Mouse (Mus musculus) kidney, adult 2 months (tissue): ENCODE results near the gene Lmtk2. TPM values are rescaled to one million over a fixed set of nuclear protein-coding genes. Genes with fewer than 3 reads are reported as not detected.

Experiments used
- DNase-seq: peaks from one replicate; pipeline ENCODE4 v3.0.0; 2021
- H3K27ac ChIP-seq: fragments of 200-500 bp; 2 replicates; pipeline ENCODE4 v1.5.1; 2012; ENCODE audit warnings: low read depth, low read length, control low read depth, inconsistent platforms; ENCODE audit not compliant: insufficient read depth
- H3K27me3 ChIP-seq: fragments of 200-500 bp; replicated peaks from 2 replicates; pipeline ENCODE4 v1.6.1; 2012; ENCODE audit warnings: mild to moderate bottlenecking, moderate library complexity, low read length, inconsistent platforms; ENCODE audit not compliant: control insufficient read depth, insufficient read depth
- H3K36me3 ChIP-seq: fragments of 200-500 bp; 2 replicates; pipeline ENCODE4 v1.6.1; 2012; ENCODE audit warnings: mild to moderate bottlenecking, moderate library complexity, low read length, inconsistent platforms; ENCODE audit not compliant: control insufficient read depth, insufficient read depth
- H3K4me1 ChIP-seq: fragments of 200-500 bp; 2 replicates; pipeline ENCODE4 v1.6.1; 2011; ENCODE audit warnings: low read length; ENCODE audit not compliant: control insufficient read depth, insufficient read depth
- H3K4me3 ChIP-seq: fragments of 200-500 bp; 2 replicates; pipeline ENCODE4 v1.5.1; 2011; ENCODE audit warnings: mild to moderate bottlenecking, low read depth, low read length, control low read depth; ENCODE audit not compliant: insufficient read depth
- CTCF ChIP-seq: fragments of 200-500 bp; conservative IDR thresholded peaks from 2 replicates; pipeline ENCODE4 v1.5.1; 2011; ENCODE audit warnings: low read depth, mild to moderate bottlenecking, control low read depth, low read length, moderate library complexity, mixed read lengths; ENCODE audit not compliant: insufficient read depth, insufficient read length
- POLR2A ChIP-seq: fragments of 200-500 bp; IDR thresholded peaks from one replicate; pipeline ENCODE4 v1.6.1; 2011; ENCODE audit warnings: low read depth, low read length, control low read depth
- WGBS: fragments of 180-500 bp; shearing (Covaris S2); methylation state at CpG from one replicate; pipeline ENCODE4 v1.1.7; 2018; 5-methylcytosine and 5-hydroxymethylcytosine counted together
- polyA plus RNA-seq: library from polyadenylated mRNA; depleted of rRNA; stranded (reverse); fragments of >200 nt; gene quantifications from 2 replicates; pipeline ENCODE4 v1.2.3, GENCODE M21; 2012

Lmtk2 gene
- polyA plus RNA-seq, 1 experiment = 30.6 TPM

DNA sequence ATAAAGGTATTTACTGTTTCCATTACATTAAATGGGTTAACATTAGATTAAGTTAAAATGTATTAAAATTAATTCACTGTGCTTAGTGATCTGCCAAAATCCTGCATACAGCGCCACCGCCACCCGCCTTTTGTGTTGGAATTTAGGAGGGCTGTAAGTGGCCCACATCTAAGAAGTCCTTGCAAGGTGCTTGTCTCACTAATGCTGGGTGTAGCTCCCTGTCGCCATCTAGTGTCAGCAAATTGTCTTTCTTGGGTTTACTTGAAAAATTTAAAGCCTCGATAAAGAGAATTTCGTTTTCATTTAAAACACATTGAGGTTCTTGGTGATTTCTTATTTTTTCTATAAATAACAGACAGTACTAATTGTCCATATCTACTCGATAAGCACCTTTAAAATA lies 54.3 kb downstream of the Lmtk2 start:
- no peak overlapping the region for H3K4me3 ChIP-seq
- 15% methylated on average over 7 of the region's 7 CpGs for WGBS
- H3K36me3 ChIP-seq = no peaks in the 10 kb centered on the region; the same call in 1 of the 2 replicates
- no peak for TF ChIP-seq POLR2A
- peak; percentile 66 for TF ChIP-seq CTCF
- H3K27me3 ChIP-seq = no peaks in the 10 kb centered on the region
- DNase-seq = peak; percentile 73
- H3K27ac ChIP-seq = no peak overlapping the region
- H3K4me1 ChIP-seq = peaks cover 10% of the 10 kb centered on the region

DNA sequence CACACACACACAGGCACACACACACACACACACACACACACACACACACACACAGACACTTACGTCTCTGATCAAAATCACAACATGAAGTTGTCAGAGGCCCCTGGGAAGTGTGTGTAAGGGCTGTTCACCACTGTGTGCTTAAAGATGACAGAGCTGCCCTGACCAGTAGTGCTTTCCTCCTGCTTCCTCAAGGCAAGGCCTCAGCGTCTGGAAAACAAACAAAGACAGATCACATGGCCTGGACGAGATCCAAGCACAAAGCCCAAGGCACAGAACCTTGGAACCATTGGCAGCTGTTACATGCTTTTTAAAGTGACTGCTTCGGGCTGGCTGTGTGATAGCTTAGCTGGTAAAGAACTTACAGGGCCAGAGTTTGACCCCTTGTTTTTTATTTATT lies 58.4 kb downstream of the Lmtk2 start:
- Histone ChIP-seq H3K27ac (peak overlapping the region; percentile 70; the same call in 1 of the 2 replicates), H3K27me3 (no peaks in the 10 kb centered on the region), H3K36me3 (no peaks in the 10 kb centered on the region; the same call in 1 of the 2 replicates), H3K4me3 (no peak overlapping the region), H3K4me1 (peaks cover 17% of the 10 kb centered on the region)
- TF ChIP-seq CTCF (no peak), POLR2A (no peak)
- WGBS = 11% methylated on average over 4 of the region's 4 CpGs
- DNase-seq = peak; percentile 97

DNA sequence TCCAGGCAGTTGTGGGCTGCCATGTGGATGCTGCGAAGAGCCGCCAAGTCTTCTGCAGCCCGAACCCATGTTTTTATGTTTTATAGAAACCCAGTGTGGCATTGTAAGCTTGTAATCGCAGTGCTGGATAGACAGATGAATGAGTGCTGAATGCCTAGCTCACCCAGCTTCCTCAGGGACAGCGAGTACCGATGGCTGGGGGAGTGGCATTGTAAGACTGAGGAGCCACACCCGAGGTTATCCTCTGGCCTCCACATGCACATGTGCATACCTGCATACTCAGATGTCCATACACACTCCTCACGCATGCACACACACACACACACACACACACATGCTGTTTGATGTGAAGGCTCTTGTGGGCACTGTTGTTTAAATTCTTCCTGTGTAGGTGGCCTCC lies 58.9 kb downstream of the Lmtk2 start:
- peak overlapping the region; percentile 45 for H3K27ac ChIP-seq
- no peaks in the 10 kb centered on the region; the same call in 1 of the 2 replicates for H3K36me3 ChIP-seq
- no peak for DNase-seq
- no peak for TF ChIP-seq CTCF
- TF ChIP-seq POLR2A = no peak
- WGBS = 77% methylated on average over 8 of the region's 8 CpGs
- no peak overlapping the region for H3K4me3 ChIP-seq
- H3K27me3 ChIP-seq = no peaks in the 10 kb centered on the region
- H3K4me1 ChIP-seq = peaks cover 17% of the 10 kb centered on the region

GRCm38 (mm10) chr5:144162080-144162812 lies 62.0 kb downstream of the Lmtk2 start:
- DNase-seq = no peak
- 74% methylated on average over 5 of the region's 5 CpGs for WGBS
- TF ChIP-seq POLR2A (no peak), CTCF (no peak)
- peaks cover 15% of the 10 kb centered on the region for H3K4me1 ChIP-seq
- H3K27me3 ChIP-seq = no peaks in the 10 kb centered on the region
- peak overlapping the region; percentile 69 for H3K27ac ChIP-seq
- H3K36me3 ChIP-seq = no peaks in the 10 kb centered on the region; the same call in 1 of the 2 replicates
- H3K4me3 ChIP-seq = no peak overlapping the region

DNA sequence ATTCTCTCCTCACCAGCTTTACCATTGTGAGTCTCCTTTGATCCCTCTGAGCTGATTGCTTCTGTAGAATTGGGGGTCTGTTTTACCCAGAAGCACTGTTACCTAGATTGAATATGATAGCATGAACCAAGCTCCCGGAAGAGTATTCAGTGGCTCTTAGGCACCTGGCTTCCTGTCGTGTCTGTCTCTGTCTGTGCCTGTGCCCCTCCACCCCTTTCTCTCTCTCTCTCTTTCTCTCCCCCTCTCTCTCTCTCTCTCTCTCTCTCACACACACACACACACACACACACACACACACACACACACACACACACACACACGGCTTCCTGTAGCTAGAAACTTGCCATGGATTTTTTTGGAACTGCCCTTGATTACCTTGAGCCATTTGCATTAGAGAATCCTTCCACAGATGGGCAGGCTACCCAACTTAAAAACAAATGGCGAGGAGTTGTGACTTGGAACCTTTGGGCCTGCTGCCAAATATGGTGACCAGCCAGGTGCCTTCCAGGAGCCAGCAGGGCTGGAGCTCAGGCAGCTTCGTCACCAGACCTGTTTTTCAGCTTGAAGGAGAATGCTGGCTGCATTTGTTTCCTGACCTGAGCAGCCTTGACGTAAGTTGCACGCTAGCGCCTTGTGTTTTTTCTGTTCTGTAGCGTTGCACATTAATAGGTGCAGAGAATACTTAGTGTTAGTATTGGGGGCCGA lies 62.7 kb downstream of the Lmtk2 start:
- H3K4me3 ChIP-seq = no peak overlapping the region
- no peak for TF ChIP-seq CTCF
- TF ChIP-seq POLR2A = no peak
- WGBS = 51% methylated on average over 10 of the region's 10 CpGs
- H3K27ac ChIP-seq = peak overlapping the region; percentile 69
- H3K27me3 ChIP-seq = no peaks in the 10 kb centered on the region
- no peaks in the 10 kb centered on the region; the same call in 1 of the 2 replicates for H3K36me3 ChIP-seq
- peaks cover 13% of the 10 kb centered on the region for H3K4me1 ChIP-seq
- DNase-seq = peak; percentile 92

DNA sequence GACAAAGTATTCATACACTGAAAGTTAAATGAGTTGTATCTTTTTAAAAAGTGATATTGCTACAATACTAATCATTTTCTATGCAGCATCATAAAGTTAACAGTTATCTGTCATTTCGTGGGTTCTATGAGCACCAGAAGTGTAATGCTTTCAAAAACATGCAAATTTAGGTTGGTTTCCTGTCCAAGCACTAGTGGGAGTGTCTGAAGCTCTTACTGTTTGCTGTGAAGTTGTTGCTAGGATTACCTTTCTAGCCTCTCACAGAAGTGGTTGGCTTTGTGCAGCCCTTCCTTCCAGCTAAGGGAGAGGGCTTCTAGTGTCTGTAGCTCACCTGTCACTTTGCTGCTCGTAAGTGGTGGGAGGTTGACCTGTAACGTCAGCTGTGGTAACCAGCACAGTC lies 65.5 kb downstream of the Lmtk2 start:
- Histone ChIP-seq H3K4me3 (no peak overlapping the region), H3K36me3 (no peaks in the 10 kb centered on the region; the same call in 1 of the 2 replicates), H3K4me1 (0 out of 2 replicates have a peak, but pooled peaks cover 5% of the 10 kb centered on the region), H3K27ac (no peak overlapping the region), H3K27me3 (no peaks in the 10 kb centered on the region)
- DNase-seq = no peak
- TF ChIP-seq POLR2A (no peak), CTCF (no peak)
- 81% methylated on average over 3 of the region's 3 CpGs for WGBS
